Mouse (Mus musculus): ENCODE results near the gene Chil3. TPM values are rescaled to one million over a fixed set of nuclear protein-coding genes. Genes with fewer than 3 reads are reported as not detected.

The Chil3 gene
- polyA plus RNA-seq, 1 experiment from 2014 or later = not detected

Other genes starting within 250 kb of the Chil3 start
- 0.12 and 0.30 TPM in 2 replicates for gene I830077J02Rik, start 234.9 kb downstream of the Chil3 start, polyA plus RNA-seq (2015; fragmentation: Nextera tagmentation; extraction: Ambion mirVana)
- gene Wdr77, start 208.2 kb downstream of the Chil3 start, polyA plus RNA-seq (2015; fragmentation: Nextera tagmentation; extraction: Ambion mirVana) = 89.7 and 90.9 TPM in 2 replicates
- 543 and 547 TPM in 2 replicates for gene Atp5f1, start 207.5 kb downstream of the Chil3 start, polyA plus RNA-seq (2015; fragmentation: Nextera tagmentation; extraction: Ambion mirVana)
- gene Ovgp1, start 193.9 kb downstream of the Chil3 start, polyA plus RNA-seq (2015; fragmentation: Nextera tagmentation; extraction: Ambion mirVana) = 3.8 and 5.8 TPM in 2 replicates
- gene Pifo, start 152.9 kb downstream of the Chil3 start, polyA plus RNA-seq (2015; fragmentation: Nextera tagmentation; extraction: Ambion mirVana) = 6.4 and 7.3 TPM in 2 replicates
- not detected in 2 replicates for gene Chil5, start 134.8 kb downstream of the Chil3 start, polyA plus RNA-seq (2015; fragmentation: Nextera tagmentation; extraction: Ambion mirVana)
- gene Chia1, start 54.3 kb downstream of the Chil3 start, polyA plus RNA-seq (2015; fragmentation: Nextera tagmentation; extraction: Ambion mirVana) = 1.1 and 1.5 TPM in 2 replicates
- gene Chil4, start 51.9 kb upstream of the Chil3 start, polyA plus RNA-seq (2015; fragmentation: Nextera tagmentation; extraction: Ambion mirVana) = not detected in 2 replicates
- not detected in 2 replicates for gene Chil6, start 238.6 kb upstream of the Chil3 start, polyA plus RNA-seq (2015; fragmentation: Nextera tagmentation; extraction: Ambion mirVana)